Mouse (Mus musculus) kidney, postnatal 4 days (tissue): ENCODE data around the gene Cyp2d40.
A peak's percentile ranks its signal among the peaks of the same experiment; 100 is the strongest.
"Not testable (repeated sequence)": the region's sequence is repeated elsewhere in the genome, so short reads cannot be mapped to it uniquely, and the experiment has no call there.

Source experiments
- DNase-seq, 2 experiments: peaks; one replicate each; pipeline ENCODE4 v3.0.0; 2021; ENCODE audit warnings: mixed read lengths in 2 of 2

Gene Cyp2d40

DNA sequence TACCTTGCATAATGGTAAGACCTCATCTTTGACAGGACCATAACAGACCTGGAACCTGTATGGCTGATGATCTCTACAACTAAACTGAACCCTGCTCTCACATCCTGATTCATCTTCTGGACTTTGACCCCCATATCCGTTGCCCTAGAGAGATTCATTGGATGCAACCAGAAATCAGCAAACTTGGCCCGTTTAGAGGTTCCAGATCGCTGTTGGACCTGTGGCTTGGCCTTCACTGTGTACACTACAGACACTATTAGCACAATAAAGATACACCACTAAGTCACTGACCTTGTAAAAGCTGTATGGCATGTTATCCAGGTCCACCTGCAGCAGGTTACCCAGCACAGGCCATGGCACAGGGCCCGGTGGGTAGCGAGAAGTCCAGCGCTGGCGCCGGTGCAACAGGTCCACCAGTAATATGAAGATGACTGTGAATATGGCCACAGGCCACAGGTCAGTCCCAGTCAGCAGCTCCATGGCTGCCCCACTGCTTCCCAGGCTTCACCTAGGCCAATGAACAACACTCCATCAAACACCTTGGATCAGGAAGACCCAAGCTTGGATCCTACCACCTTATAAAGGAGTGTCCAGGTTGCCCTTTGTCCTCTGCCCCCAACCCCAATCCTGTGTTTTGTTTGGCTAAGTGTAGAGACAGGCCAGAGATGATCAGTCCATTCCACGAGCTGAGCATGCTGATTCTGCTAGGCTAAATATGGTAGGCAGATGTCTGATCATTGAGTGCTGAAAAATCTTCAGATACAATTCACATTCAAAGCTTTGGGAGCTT is at the start of gene Cyp2d40:
Gene Cyp2d40 (minus strand): TSS at position 553 of the 790 bp plus-strand sequence.
- DNase-seq: no peak

GRCm38 (mm10) chr15:82810556-82810955 is 46.6 kb upstream of the Cyp2d40 start:
- no peak for DNase-seq

DNA sequence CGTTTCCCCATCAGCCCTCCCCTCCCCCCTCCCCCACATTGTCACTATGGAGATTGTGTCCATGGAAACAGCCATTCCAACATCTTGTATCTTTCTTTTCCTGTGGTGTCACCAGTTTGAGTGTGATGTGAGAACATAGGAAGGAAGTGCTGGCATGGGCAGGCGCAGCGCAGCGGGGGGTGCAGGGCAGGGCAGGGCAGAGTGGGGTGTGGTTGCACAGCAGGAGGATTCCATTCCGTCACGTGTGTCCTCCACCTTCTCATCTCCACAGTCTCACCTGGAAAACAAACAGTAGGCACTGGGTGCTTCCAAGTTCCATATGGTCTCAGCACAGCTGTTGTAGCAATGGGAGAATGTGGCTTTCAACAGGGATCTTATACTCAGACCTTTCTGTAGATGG is 45.5 kb upstream of the Cyp2d40 start:
- DNase-seq: no peak

GRCm38 (mm10) chr15:82806969-82807763 is 43.2 kb upstream of the Cyp2d40 start:
- no peak for DNase-seq

- DNase-seq: peak; percentile 91 to 93
Measured at GRCm38 (mm10) chr15:82804708-82805639, 41.0 kb upstream of the Cyp2d40 start.

DNA sequence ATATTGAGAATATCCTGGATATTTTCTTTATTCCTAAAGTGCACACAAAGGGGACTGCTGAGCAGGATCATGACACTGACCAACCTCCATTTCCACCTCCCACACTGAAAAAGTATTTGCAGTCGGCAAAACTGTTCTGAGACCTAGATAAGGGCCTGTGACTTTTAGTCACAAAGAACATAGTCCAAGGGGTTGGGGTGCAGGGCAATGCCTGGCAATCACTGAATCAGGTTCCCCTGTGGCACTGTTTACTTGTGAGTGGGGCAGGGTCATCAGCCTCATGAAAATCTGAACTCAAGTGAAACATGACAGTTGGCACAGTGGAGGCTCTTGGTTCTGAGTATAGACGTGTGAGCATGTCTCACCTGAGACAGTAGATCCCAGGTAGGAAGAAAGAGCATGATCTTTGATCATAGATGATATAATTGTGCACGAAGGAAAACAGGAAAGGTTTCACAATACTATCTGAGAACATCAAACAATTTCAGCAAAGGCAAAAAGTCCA is 32.0 kb upstream of the Cyp2d40 start:
- DNase-seq: no peak

DNA sequence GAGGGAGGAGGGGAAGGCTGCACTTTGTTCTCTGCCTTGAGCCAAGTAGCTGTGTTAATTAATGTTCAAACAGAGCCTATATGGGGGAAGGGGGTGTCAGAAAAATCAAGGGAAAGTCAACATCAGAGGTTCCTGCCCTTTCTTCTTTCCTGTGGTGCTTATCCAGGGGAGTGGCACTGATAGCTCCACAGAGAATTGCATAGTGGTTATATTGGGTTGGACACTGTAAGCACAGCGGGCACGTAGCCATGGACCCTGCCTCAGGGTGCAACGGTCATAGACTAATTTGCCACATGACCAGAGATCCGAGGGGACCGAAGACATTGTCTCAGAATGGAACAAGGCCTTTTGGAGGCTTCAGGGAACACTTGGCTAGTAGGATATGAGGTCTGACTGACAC is 30.3 kb upstream of the Cyp2d40 start, which contains the start of gene Cyp2d26:
Gene Cyp2d26 (minus strand): TSS at position 18 of the 400 bp plus-strand sequence.
- DNase-seq: peak; percentile 29 to 60

DNA sequence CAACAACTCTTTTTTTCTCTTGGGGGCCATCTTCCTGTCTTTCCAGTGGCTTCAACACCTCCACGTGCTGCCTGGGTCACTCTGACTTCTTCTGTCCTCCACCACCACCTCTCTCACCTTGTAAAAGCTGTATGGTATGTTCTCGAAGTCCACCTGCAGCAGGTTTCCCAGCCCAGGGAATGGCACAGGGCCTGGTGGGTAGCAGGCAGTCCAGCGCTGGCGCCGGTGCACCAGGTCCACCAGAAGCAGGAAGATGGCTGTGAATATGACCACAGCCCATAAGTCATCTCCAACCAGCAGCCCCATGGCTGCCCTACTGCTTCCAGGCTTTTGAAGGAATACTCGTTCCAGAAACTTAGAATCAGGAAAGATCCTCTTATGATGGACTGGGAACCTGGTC is 29.9 kb upstream of the Cyp2d40 start:
- DNase-seq: no peak

DNA sequence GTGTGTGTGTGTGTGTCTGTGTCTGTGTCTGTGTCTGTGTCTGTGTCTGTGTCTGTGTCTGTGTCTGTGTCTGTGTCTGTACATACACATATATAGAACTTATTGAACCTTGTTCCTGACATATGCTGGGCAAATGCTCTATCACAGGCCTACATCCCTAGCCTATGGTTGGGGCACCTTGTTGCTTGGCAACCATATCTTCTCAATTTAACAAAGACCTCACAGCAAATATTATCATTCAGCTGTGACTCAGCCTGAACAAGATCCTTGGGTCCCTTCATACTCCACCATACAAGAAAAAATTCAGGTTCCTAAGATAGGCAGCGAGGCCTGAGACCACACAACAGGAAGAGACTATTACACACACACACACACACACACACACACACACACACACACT is 29.5 kb upstream of the Cyp2d40 start:
- no peak for DNase-seq

DNA sequence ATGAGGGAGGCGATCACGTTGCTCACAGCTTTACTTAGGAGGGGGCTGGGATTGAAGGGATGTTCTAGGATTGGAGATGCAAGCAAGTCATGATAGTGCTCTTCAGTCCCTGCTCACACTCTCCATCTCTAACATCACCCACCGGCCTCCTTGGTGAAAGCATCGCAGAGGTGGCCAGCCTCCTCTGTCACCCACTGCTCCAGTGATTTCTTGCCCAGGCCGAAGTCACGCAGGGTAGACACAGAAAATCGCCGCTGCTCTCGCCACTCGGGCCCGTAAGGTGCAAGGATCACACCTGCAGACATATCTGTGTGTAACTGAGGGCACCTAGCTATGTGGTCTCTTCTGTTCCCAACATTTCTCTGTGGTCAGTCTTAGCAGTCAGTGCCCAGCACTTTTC is 28.6 kb upstream of the Cyp2d40 start:
- DNase-seq: no peak

DNA sequence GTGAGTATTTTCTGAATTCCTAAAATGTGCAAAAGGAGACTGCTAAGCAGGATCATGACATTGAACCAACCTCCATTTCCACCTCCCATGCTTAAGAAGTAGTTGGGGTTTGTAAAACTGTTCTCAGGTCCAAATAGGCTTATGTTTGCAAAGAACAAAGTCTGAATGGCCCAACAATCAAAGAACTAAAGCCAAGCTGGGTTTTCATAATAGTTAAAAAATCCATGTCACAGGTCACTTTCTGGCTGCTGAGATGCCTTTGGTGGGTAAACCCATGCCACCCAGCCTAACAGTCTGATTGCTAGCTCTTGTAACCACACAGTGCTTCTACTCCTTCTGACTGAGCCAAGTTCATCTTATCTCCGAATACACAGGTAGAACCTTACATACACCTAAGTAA is 20.6 kb upstream of the Cyp2d40 start:
- DNase-seq: no peak

- DNase-seq: no peak
Measured at GRCm38 (mm10) chr15:82783800-82784199, 19.8 kb upstream of the Cyp2d40 start.

- not testable (repeated sequence) for DNase-seq
Measured at GRCm38 (mm10) chr15:82777856-82778255, 13.9 kb upstream of the Cyp2d40 start.

DNA sequence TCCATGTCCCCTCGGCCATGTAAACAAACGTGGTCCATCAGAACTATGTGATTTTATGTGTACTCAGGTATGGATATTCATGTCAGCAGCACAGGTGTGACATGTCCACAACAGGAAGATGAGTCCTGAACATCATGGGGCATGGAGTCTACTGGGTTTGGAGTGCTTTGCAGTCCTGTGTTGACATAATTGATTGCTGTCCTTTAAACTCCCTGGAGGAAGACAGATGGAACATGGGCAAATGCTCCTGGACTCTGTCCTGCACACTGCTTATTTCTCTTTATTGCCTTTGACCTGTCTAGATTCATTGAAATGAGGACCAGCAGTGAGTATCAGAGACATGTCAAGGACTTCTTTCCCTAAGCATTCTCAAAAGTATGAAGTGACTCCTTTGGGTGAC is 2.0 kb upstream of the Cyp2d40 start:
- no peak for DNase-seq

DNA sequence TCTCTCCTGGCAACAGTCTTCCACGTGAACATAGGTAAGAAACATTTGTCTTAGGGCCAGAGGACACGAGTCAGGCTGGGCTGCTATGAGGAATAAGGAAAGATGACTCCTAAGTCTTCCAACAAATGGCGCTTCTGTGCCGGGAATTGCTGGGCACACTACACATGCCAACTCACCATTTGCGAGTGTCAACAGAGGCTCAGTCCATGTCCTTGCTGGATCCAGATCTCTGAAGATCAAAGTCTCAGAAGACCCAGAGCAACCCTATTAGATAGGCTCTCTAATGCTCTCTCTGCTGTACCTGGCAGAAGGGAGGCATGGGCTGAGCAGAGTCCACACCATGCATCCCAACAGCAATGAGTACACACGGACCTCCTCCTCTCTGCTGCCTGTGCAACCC is 898 bp upstream of the Cyp2d40 start:
- no peak for DNase-seq

DNA sequence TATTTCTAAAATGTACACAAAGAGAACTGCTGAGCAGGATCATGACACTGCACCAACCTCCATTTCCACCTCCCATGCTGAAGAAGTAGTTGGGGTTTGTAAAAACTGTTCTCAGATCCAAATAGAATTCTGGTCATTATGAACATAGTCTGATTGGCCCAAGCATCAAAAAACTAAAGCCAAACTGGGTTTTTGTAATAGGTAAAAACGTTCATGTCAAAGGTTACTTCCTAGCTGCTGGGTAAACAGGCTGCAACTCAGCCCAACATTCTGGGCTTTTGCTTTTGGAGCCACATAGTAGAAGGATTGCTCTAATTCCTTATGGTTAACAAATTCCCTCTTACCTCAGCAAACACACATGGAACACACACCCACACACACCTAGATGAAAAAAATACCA is 15.8 kb downstream of the Cyp2d40 start:
- no peak for DNase-seq

DNA sequence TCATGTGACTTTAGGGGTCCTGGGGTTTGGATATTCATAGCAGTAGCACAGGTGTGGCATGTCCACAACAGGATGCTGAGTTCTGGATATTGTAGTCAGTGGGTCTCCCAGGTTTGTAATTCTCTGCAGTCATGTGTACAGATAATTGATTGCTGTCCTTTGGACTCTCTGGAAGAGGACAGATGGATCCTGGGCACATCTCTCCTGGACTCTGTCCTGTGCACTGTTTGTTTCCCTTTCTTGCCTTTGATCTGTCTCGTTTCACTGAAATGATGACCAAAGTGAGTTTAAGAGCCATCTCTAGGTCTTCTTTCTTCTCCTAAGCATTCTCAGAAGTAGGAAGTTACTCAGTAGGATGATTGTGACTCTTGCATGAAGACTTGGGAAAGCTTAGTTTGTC is 16.5 kb downstream of the Cyp2d40 start:
- no peak for DNase-seq

GRCm38 (mm10) chr15:82733331-82733925 is 30.6 kb downstream of the Cyp2d40 start:
- not testable (repeated sequence) for DNase-seq
